Mouse (Mus musculus) heart, adult 11 months (tissue): ENCODE data around the gene Csnk1g2.
A peak's percentile ranks its signal among the peaks of the same experiment; 100 is the strongest.

Source experiments
- DNase-seq: peaks from one replicate; pipeline ENCODE4 v3.0.0; 2022

Gene Csnk1g2

GRCm38 (mm10) chr10:80622661-80623456 lies at the start of gene Csnk1g2:
Gene Csnk1g2, plus strand, starts transcription at chr10:80622838.
- no peak for DNase-seq

- peak; percentile 92 for DNase-seq
These were observed 48.7 kb upstream of the Csnk1g2 start for GRCm38 (mm10) chr10:80573944-80574343.

- peak; percentile 92 for DNase-seq
These were observed 47.7 kb upstream of the Csnk1g2 start for GRCm38 (mm10) chr10:80574896-80575295.

GRCm38 (mm10) chr10:80575925-80576324 lies 46.7 kb upstream of the Csnk1g2 start:
- DNase-seq, result no peak

DNA sequence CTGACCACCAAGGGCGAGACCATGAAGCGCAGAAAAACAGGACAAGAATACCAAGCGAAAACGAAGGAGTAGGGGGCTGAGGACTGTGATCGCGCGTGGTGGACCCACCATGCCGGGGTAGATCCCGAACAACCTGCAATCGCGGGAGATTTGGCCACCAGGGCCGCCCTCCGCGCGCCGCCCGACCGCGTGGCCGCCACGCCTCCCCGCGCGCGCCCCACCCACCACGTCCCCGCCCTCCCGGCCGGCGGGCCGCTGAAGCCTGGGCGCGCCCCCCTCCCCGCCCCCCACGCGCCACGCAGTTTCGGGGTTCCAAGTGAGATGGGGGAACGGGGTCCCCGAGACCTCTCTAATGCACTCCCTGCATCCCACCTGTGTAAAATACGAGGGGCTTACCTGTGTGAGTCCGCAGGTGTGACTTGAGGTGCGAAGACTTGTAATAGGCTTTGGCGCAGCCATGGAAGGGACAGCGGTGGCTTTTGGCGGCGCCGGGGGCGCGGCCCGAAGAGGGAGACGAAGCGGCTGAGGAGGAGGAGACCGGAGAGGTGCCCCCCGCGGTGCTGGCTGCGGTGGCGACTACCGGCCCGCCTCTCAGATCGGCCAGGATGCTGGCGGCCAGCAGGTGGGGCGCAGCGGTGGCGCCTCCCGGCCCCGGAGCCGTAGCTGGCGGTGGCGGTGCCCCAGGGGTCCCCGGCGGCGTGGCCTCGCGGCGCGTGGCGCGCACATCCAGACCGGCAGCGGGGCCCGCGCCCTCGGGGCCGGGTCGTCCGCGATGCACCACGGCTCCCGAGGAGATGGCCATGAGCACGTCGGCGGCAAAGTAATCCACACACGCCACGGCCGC lies 46.1 kb upstream of the Csnk1g2 start:
- DNase-seq, result peak; percentile 98

DNA sequence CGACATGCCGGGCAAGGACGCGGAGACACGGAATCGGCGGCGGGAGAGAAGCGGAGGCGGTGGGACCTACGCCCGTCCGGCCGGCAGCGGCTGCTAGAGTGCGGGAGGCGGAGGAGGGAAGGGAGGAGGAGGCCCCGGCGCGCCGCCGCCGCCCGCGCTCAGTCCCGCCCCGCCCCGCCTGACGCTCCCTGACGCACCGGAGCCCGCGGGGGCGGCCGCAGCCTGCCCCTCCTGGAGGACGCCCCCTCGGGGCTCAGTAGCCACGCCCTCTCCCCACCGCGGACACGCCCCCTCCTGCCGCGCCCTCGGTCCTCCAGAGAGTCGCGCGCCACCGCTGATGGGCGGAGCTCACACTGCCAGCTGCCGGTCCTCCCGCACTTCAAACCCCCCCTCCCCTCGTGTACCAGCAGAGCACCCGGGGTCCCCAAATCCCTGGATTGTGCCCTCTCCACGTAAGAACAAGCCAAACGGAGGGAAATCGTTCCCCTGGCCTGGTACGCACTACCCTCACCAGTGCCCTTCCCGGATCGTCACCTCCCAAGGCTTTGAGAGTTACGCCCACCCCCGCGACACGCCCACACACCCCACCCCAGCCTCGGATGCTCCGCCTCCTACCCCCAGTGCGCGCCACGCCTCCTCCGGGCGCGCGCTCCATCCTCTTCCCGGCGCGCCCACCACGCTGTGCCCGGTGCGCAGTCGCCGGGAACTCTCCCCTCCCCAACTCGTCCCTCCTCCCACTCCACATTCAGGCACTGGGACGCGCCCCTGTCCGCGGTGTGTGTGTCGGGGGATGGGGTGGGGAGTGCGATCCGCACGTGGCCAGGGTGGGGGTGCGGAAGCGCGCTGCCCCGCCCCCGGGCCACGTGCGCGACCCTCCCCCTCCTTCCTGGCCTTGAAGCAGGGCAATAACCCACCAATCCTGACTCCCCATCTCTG lies 45.2 kb upstream of the Csnk1g2 start, which contains the start of gene Klf16:
Gene Klf16, minus strand, starts transcription at position 127 of the 936 bp plus-strand sequence.
- peak; percentile 100 for DNase-seq

GRCm38 (mm10) chr10:80578131-80578750 lies 44.4 kb upstream of the Csnk1g2 start:
- DNase-seq, result peak; percentile 99

DNA sequence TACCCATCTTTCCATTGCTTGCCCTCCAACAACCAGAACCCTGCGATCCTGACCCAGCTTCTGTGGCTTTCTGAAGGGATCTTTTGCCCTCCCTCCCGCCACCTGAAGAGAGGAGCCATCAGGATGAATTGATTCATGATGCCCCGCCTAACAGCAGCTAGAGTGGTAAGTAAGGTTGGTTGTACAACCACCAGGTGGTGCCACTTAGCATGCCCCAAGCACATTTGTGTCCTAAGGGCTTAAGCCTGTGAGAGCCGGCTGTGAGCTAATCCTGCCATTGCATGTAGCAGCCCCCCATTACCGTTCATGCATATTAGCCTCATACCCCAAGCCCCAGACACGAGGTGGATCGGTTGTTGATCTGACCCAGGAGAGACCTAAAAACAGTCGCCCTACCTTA lies 43.7 kb upstream of the Csnk1g2 start:
- DNase-seq, result peak; percentile 97

DNA sequence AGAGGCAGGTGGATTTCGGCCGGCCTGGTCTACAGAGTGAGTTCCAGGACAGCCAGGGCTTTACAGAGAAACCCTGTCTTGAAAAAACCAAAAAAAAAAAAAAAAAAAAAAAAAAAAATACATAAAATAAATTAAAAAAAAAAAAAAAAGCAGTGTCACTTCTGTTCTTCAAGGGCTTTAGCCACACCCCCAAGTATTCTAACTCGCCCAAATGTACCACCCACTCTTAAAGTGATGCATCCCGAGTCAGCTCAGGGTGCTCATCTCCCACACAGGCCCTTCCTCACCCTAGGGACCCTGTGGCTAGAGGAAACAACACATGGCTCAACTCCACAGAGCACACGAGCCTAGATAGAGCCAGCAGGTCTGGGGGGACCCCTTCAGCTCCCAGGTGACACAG lies 39.6 kb upstream of the Csnk1g2 start:
- DNase-seq, result no peak

- peak; percentile 95 for DNase-seq
These were observed 38.6 kb upstream of the Csnk1g2 start for GRCm38 (mm10) chr10:80584045-80584488.

DNA sequence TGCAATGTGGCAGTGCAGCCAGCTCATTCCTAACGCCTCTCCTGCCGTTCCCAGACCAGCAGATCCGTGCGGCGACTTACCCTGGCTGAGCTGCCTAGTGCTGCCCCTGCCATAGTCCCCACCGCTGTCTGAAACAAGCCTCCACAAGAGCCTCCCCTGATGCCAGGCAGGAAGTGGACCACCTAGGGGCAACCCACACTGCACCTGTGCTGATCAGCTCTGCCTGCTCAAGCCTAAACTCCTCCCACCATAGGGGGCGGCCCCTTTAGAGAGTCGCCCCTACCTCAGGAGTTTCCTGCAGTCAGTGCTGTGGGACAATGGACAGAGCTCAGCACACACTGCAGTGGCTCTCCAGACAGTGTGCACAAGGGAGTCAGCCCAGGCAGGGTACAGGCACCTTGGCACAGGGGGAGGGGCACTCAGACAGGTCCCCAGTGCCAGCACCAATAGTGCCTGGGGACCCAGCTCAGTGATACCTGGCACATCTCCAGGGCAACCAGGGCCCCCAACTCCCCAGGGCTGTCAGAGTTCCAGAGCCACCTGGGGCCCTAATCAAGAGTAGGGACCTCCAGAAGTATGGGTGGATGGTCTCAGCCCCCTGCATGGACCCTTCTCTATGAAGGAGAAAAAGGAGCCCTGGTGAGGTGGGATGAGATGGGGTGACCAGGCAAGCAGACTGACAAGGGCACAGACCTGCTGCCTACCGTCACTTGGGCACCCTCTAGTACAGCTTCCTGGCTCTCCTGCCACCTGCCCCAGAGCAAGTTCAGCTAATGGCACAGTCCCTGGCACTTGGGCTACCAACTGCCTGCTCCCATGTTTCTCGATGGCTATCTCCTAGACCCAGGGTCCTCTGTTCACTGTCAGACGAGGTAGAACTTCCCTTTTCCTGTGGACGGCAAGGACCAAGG lies 37.7 kb upstream of the Csnk1g2 start:
- peak; percentile 93 for DNase-seq

DNA sequence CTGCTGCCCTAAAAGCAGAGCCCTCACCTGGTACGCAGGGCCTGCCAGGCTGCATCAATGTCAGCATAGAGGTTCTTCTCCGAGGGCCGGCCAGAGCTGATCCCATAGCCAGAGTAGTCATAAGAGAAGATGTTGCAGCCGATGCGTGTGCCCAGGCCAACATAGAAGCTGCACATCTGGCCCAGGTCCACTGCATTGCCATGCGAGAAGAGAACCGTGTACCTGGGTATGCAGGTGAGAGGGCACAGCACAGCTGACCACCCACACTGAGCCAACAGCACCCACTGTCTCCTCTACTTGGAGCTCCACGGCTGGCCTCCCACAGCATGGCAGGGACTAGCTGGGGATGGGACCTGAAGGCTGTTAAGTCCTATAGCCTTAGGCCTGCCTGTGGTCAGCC lies 37.1 kb upstream of the Csnk1g2 start:
- DNase-seq, result peak; percentile 93

DNA sequence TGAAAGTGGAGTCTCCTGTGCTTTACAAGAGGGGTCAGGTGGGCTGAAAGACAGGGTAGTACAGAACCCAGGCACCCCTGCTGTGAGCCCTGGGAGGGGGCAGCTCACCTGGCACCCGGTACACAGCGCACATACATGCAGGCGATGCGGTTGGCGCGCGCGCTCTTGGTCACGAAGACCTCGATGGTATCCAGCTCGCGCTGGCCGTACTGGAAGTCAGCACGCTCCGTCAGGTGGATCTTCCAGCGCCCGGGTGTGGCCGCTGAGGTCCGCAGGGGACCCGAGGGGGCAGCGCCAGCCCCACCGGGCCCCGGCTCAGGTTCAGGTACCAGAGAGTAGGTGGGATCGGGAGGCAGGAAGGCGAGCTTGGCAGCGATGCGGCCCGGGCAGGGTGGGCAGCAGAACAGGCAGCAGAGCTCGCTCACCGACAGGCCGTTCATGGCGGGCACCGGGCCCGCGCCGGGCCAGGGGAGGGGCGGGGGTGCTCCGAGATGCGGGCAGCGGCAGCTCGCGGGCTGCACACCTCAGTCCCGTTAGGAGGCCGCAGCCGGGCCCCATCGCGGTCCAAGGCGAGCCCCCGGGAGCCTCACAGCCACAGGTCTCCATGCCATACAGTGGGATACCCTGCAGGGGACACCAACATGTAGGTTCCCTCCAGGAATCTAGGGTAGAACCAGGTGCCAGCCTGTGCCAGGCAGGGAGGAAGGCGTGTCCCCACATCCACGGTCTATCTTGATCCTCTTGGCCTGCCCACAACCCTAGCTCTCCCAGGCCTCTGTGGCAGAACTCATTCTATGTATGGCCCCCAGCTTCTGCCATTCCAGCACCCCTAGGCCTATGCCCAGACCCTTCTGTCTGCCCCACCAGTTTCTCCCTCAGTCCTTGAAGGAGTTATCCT lies 36.0 kb upstream of the Csnk1g2 start:
- peak; percentile 94 for DNase-seq

DNA sequence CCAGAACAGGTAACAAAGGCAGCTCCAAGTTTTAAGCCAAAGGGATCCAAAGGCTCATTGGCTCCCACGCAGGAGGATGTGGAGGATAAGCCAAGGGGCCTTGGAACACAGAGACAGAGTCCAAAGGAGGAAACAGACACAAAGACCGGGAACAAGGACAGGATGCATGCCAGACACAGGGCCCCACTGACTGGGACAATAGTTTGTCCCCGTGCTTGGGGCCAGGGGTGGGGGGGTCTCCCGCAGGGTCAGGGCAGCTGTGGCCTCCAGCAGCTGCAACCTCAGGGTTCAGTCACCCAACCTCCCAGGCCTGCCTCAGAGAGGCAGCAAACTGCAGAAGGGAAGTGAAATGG lies 35.4 kb upstream of the Csnk1g2 start:
- peak; percentile 99 for DNase-seq

DNA sequence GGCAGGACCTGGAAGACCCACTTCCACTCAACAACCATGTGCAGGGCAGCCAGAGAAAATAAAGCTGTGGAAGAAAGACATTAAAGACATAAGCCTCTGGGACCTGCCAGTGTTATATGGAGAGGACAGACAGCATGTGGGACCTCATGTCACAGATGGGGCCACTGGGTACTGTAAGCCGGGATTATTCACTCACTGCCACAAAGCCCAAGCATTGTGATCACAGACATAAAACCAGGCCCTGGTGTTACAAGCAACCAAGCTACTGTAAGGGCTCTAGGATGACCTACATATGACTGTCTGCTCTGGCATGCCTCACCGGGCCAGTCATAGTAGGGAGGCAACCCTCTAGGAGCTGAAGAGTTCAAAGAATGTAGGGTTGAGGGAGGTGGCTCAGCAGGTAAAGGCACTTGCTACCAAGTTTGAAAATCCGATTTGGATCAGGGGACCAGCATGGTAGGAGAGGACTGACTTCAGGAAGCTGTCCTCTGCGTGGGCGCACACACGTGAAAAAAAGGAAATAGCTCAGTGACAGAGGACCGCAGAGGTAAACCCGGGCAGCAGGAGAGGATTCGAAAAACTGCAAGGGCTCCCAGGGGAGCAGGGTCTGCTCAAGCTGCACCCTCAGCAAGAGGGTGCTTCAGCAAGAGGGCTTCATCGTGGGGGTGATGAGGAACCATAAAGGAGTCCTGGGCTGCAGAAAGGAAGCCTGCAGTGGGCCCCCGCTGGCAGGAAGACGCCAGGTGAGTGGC lies 33.3 kb upstream of the Csnk1g2 start:
- peak; percentile 94 for DNase-seq

DNA sequence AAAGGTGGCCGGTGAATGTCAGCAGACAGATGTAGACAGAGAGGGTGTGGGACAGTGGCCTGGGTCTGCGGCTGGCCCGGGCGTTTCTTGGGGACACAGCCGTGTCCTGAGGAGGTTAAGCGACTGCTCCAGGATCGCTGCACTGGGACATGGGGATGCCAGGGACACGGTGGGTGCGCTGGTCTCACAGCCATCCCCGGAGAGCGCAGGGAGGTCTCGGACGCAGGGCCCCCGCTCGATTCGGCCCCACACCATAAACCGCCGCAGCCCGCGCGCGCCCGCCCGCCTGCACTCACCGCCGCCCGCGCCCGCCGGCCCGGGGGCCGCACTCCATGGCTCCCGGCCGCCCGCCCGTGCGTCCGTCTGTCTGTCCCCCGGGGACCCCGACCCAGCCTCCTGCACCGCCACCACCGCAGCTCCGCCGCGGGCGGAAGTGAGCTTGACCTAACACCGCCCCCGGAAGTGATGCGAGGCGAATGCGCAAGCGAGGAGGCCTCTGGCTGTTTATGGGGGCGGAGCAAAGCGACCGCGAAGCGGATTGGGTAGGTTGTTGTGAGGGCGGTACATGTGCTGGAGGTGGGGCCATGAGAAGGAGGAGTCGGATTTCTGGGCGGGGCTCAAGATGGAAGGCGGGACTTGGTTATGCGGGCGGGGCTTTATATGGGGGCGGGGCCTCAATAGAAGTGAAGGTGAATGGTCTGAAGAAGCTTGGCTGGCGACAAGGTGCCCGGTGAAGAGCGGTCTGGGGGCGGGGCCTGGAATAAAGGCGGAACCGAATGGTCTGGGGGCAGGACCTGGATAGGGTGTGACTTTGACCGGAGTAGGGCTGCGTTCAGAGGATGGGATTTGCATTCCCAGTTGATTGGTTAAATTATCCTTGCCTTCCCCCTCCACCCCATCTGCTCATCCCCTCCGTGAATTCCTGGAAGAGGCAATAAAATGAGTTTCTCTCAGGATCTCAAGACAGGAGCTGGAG lies 32.5 kb upstream of the Csnk1g2 start, which contains the start of gene Abhd17a:
Gene Abhd17a, minus strand, starts transcription at position 463 of the 976 bp plus-strand sequence.
- DNase-seq, result peak; percentile 100

DNA sequence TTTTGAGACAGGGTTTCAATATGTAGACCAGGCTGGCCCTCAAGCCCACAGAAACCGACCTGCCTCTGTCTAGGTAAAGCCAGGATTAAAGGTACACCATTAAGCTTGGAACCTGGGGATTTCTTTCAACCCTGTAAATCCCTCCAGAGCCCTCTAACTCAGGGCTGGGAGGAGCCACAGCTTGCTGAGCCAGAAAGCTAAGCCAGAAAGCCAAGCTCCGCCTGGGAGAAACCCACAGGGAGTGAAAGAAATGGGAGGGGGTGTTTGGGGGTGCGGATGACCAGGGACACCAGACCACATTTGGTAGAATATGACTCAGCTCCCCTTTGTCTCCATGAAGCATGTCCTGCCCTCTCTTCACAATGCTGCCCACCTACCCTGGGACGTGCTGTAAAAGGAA lies 26.3 kb upstream of the Csnk1g2 start:
- DNase-seq, result no peak
